Mouse (Mus musculus): ENCODE measurements around the gene Aff4.

GRCm38 (mm10) chr11:53316996-53317395 is 33.6 kb upstream of the Aff4 start:
- TF ChIP-seq CTCF (IDR thresholded peaks at IDR 0.05; ENCODE audit: control insufficient read depth, insufficient read depth, insufficient read length) (no peak), MAX (IDR thresholded peaks at IDR 0.05) (no peak), USF1 (IDR thresholded peaks at IDR 0.05; ENCODE audit: low read depth) (no peak), MYOG (IDR thresholded peaks at IDR 0.05; ENCODE audit: control insufficient read depth, extremely low read depth, insufficient read length) (no peak), CEBPB (IDR thresholded peaks at IDR 0.05; ENCODE audit: low read depth) (no peak)

Measured in C2C12 (cell line).